Mouse (Mus musculus): ENCODE measurements around the gene Zdhhc11. TPM values are rescaled to one million over a fixed set of nuclear protein-coding genes. Genes with fewer than 3 reads are reported as not detected.

The Zdhhc11 gene
- polyA plus RNA-seq (2012; rRNA removed; ENCODE audit: low replicate concordance): not detected in 2 replicates

DNA sequence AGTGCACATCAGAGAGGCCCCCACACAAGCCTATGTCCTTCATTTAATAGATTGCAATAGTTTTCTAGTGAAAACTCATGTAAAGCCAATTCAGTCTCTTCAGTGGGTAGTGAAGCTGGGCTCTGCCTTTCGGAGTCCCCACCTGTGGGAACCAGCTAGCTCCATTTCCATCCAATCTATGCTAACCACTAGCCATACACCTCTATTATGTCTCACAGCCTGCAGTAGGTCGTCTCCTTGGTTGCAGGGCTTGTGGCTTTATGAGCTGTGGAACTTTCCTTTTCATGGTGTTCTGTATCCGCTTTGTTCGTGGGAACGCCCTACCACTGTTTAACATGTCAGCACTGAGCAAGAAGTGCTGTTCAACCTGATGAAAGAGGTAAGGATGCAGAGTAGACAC lies at the start of gene Zdhhc11:
TSS of gene Zdhhc11 (plus strand) at position 301 of the 400 bp plus-strand sequence.

DNA sequence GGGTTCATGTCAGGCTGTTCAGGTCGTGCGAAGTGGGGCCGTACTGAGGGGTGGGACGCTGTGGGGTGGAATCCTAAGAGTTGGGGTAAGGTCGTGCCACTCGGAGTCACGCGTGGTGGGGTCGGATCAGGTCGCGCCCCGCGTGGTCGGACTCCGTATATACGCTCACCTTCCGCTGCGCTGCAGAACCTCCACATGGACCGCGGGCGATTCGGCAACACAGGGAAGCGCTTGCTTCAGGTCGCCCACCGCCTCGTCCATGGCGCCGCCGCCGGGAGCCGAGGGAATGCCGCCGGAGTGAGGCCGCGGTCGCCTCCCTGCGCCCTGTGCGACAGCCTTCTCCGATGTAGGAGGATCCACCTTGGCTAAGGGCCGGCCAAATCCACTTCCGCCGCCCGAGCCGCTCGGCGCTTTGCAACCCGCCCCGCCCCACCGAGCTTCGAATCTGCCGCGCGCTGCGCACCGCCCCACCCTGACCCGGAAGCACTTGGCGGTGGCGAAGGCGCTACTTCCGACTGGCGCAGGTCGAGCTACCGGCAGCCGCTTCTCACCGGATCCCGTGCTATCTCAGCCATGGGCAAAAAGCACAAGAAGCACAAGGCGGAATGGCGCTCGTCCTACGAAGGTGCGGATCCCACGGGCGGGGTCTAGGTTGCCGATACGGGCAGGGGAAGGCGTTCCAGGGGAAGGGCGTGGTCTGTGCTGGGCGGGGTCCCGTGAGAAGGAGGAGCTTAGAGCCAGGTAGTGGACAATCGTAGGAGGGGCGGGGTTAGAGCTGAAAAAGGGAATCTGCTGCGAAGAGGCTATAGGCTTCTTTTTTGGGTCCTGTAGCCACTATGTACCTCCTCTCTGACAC lies 26.1 kb upstream of the Zdhhc11 start, which contains the start of the genes Trip13 and Brd9:
TSS of gene Trip13 (minus strand) at position 464 of the 856 bp plus-strand sequence.
TSS of gene Brd9 (plus strand) at position 491 of the 856 bp plus-strand sequence.

DNA sequence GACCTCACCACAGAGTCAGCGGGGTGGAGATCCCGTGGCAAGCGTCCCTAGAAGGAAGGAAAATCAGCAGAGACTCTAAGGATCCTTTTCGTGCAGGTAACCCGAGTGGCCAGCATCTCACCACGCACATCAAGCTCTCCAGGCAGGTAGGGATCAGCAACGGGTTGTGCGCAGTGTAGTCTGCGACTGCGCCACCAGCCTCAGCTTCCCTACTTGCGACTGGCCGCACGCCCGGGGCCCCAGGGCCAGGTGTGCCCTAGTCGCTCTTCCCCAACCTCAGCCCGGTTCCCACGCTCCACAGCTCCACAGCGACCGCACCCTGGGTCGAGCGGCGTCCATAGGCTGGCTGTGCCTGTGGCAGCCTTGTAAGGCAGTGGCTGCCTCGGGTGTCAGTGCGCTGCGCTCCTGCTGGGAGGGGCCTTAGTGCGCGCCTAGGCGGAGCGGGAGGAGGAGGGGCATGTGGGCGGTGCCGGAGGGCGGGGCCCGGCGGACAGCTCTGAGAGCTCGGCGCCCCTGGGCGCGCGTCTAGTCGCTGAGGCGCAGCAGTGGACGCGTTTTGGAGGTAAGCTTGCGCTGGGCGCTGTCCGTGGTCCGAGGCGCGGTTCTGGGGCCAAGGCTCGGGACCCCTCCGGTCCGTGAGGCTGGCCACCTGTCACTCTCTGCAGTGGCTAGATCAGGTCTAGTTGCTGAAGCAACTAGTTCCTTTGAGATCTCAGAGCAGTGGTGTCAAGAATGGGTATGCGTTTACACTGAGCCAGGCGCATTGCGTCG lies 45.5 kb downstream of the Zdhhc11 start, which contains the start of gene Tppp:
TSS of gene Tppp (plus strand) at position 460 of the 771 bp plus-strand sequence.

Other genes starting within 250 kb of the Zdhhc11 start
- gene Slc12a7, start 230.8 kb upstream of the Zdhhc11 start, polyA plus RNA-seq (2012; rRNA removed; ENCODE audit: low replicate concordance): 82.1 and 82.5 TPM in 2 replicates
- 9.9 and 10.4 TPM in 2 replicates for gene Nkd2, start 116.2 kb upstream of the Zdhhc11 start, polyA plus RNA-seq (2012; rRNA removed; ENCODE audit: low replicate concordance)
- 0.56 and 0.60 TPM in 2 replicates for gene Trip13, start 26.1 kb upstream of the Zdhhc11 start, polyA plus RNA-seq (2012; rRNA removed; ENCODE audit: low replicate concordance)
- gene Brd9, start 26.0 kb upstream of the Zdhhc11 start, polyA plus RNA-seq (2012; rRNA removed; ENCODE audit: low replicate concordance): 21.6 and 42.6 TPM in 2 replicates
- gene Tppp, start 45.6 kb downstream of the Zdhhc11 start, polyA plus RNA-seq (2012; rRNA removed; ENCODE audit: low replicate concordance): 6.5 and 20.6 TPM in 2 replicates
- 1.2 and 2.3 TPM in 2 replicates for gene Cep72, start 98.4 kb downstream of the Zdhhc11 start, polyA plus RNA-seq (2012; rRNA removed; ENCODE audit: low replicate concordance)
- 0.08 and 0.45 TPM in 2 replicates for gene Slc9a3, start 157.6 kb downstream of the Zdhhc11 start, polyA plus RNA-seq (2012; rRNA removed; ENCODE audit: low replicate concordance)
- gene Exoc3, start 244.9 kb downstream of the Zdhhc11 start, polyA plus RNA-seq (2012; rRNA removed; ENCODE audit: low replicate concordance): 29.8 and 40.3 TPM in 2 replicates